Mouse (Mus musculus): ENCODE measurements around the gene Dock6. TPM values are rescaled to one million over a fixed set of nuclear protein-coding genes. Genes with fewer than 3 reads are reported as not detected.

Gene Dock6
- polyA plus RNA-seq, 1 experiment from 2014 or later: 37.7 TPM

GRCm38 (mm10) chr9:21830461-21830850 is 22.0 kb downstream of the Dock6 start:
- no peak overlapping the region for H3K4me2 ChIP-seq (replicated peaks)
- H3K9ac ChIP-seq: no peak overlapping the region
- H3K4me1 ChIP-seq: no peaks in the 10 kb centered on the region
- no peaks in the 10 kb centered on the region for H3K27me3 ChIP-seq
- no peak overlapping the region for H3K27ac ChIP-seq (replicated peaks)
- ATAC-seq (ENCODE audit: insufficient number of reproducible peaks, low FRiP score, low TSS enrichment, low read depth): no peak
- H3K36me3 ChIP-seq: peaks cover 56% of the 10 kb centered on the region
- WGBS: 77% methylated on average over 5 of the region's 5 CpGs
- no peaks in the 10 kb centered on the region for H3K9me3 ChIP-seq (replicated peaks)
- no peak overlapping the region for H3K4me3 ChIP-seq (replicated peaks)

- 92% methylated on average over 14 of the region's 14 CpGs for WGBS
Observed at GRCm38 (mm10) chr9:21829834-21830460, 22.5 kb downstream of the Dock6 start.

DNA sequence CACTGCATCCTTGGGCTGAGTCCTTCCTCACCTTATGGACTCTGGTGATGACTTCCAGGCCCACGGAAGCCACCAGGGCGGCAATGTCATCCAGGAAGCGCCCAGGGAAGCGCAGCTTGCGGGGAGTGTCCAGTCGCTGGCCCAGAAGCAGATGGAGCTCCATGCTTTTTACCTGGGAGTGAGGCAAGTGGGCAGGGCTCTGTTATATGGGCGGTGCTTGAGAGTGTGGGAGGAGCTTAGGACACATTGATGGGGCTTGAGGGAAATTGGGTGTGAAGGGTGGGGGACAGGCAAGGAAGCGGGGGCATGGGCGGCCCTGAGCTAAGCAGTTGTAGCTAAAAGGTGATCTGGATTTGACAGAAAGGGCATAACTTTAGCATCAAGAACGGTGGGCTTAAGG is 28.1 kb downstream of the Dock6 start:
- no peak overlapping the region for H3K4me3 ChIP-seq (replicated peaks)
- H3K36me3 ChIP-seq: peaks cover 34% of the 10 kb centered on the region
- no peak for ATAC-seq (ENCODE audit: insufficient number of reproducible peaks, low FRiP score, low TSS enrichment, low read depth)
- H3K27me3 ChIP-seq: no peaks in the 10 kb centered on the region
- H3K4me2 ChIP-seq (replicated peaks): no peak overlapping the region
- H3K4me1 ChIP-seq: no peaks in the 10 kb centered on the region
- 62% methylated on average over 10 of the region's 10 CpGs for WGBS
- H3K9ac ChIP-seq: no peak overlapping the region
- no peak overlapping the region for H3K27ac ChIP-seq (replicated peaks)
- no peaks in the 10 kb centered on the region for H3K9me3 ChIP-seq (replicated peaks)

More at GRCm38 (mm10) chr9:21829834-21830460, 22.5 kb downstream of the Dock6 start:
- no peaks in the 10 kb centered on the region for H3K4me1 ChIP-seq
- no peak; the same call in 1 of the 2 replicates for ATAC-seq (ENCODE audit: insufficient number of reproducible peaks, low FRiP score, low TSS enrichment, low read depth)
- no peaks in the 10 kb centered on the region for H3K27me3 ChIP-seq
- no peaks in the 10 kb centered on the region for H3K9me3 ChIP-seq (replicated peaks)
- H3K9ac ChIP-seq: no peak overlapping the region
- no peak overlapping the region for H3K4me3 ChIP-seq (replicated peaks)
- H3K36me3 ChIP-seq: peaks cover 51% of the 10 kb centered on the region
- H3K4me2 ChIP-seq (replicated peaks): no peak overlapping the region
- H3K27ac ChIP-seq (replicated peaks): no peak overlapping the region

- no peak for ATAC-seq (ENCODE audit: insufficient number of reproducible peaks, low FRiP score, low TSS enrichment, low read depth)
- Histone ChIP-seq H3K9ac (no peak overlapping the region), H3K4me3 (replicated peaks) (no peak overlapping the region), H3K4me2 (replicated peaks) (no peak overlapping the region), H3K36me3 (peaks cover 33% of the 10 kb centered on the region), H3K4me1 (no peaks in the 10 kb centered on the region), H3K27me3 (no peaks in the 10 kb centered on the region), H3K27ac (replicated peaks) (no peak overlapping the region), H3K9me3 (replicated peaks) (no peaks in the 10 kb centered on the region)
- 56% methylated on average over 4 of the region's 4 CpGs for WGBS
Observed at GRCm38 (mm10) chr9:21823957-21824356, 28.5 kb downstream of the Dock6 start.

GRCm38 (mm10) chr9:21822686-21823085 is 29.7 kb downstream of the Dock6 start:
- WGBS: 79% methylated on average over 6 of the region's 6 CpGs
- no peak overlapping the region for H3K4me3 ChIP-seq (replicated peaks)
- no peaks in the 10 kb centered on the region for H3K4me1 ChIP-seq
- peaks cover 29% of the 10 kb centered on the region; the same call in 1 of the 2 replicates for H3K36me3 ChIP-seq
- H3K9ac ChIP-seq: no peak overlapping the region
- no peak overlapping the region for H3K4me2 ChIP-seq (replicated peaks)
- no peak for ATAC-seq (ENCODE audit: insufficient number of reproducible peaks, low FRiP score, low TSS enrichment, low read depth)
- no peaks in the 10 kb centered on the region for H3K9me3 ChIP-seq (replicated peaks)
- H3K27ac ChIP-seq (replicated peaks): no peak overlapping the region
- no peaks in the 10 kb centered on the region for H3K27me3 ChIP-seq

DNA sequence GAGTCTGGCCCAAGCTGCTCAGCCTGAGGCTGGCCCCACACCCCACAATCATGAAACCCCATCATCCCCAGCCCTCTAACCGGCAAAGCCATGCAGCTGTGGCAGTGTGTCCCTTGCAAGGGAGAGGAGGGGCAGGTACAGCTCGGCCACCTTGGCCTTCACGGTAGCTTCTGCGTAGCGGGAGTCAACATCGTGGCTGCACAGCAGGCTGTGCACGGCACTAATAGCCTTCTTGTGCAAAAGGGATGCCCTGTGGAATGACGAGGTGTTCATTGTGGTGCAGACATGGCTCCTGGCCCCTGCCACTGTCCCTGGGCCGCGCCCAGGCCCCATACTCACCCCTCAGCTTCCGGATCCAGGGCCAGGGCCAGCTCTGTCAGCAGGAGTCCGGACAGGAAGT is 32.3 kb downstream of the Dock6 start:
- 78% methylated on average over 12 of the region's 12 CpGs for WGBS
- H3K36me3 ChIP-seq: peaks cover 42% of the 10 kb centered on the region

DNA sequence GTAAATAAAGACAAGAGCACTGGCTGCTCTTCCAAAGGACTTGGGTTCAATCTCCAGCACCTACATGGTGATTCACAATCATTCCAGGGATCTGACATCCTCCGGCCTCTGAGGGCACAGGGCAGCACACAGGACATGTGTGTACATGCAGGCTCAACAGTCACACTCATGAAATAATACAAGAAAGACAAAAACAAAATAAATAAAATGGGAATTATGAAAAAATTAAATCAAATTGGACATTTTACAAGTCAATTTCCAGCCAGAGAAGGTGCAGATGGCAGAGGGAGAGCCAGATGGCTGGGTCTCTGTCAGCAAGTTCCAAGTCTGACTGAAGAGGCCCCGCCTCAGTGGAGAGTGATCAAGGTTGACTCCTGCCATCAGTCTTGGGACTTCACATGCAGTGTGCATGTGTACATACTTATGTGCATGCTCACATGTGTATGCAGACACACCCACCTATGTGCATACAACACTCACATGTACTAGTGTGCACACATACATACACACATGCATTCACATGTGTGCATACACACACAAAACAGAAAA is 33.2 kb downstream of the Dock6 start:
- WGBS: 89% methylated on average over 2 of the region's 2 CpGs

More for the DNA sequence above, 32.3 kb downstream of the Dock6 start:
- Histone ChIP-seq H3K4me3 (replicated peaks) (no peak overlapping the region), H3K9me3 (replicated peaks) (no peaks in the 10 kb centered on the region), H3K4me1 (no peaks in the 10 kb centered on the region), H3K27ac (replicated peaks) (no peak overlapping the region), H3K4me2 (replicated peaks) (no peak overlapping the region), H3K9ac (no peak overlapping the region), H3K27me3 (no peaks in the 10 kb centered on the region)
- ATAC-seq (ENCODE audit: insufficient number of reproducible peaks, low FRiP score, low TSS enrichment, low read depth): no peak

GRCm38 (mm10) chr9:21818561-21818960 is 33.9 kb downstream of the Dock6 start:
- H3K27me3 ChIP-seq: no peaks in the 10 kb centered on the region
- no peak for ATAC-seq (ENCODE audit: insufficient number of reproducible peaks, low FRiP score, low TSS enrichment, low read depth)
- no peak overlapping the region for H3K4me2 ChIP-seq (replicated peaks)
- peaks cover 49% of the 10 kb centered on the region for H3K36me3 ChIP-seq
- no peak overlapping the region for H3K27ac ChIP-seq (replicated peaks)
- H3K9me3 ChIP-seq (replicated peaks): no peaks in the 10 kb centered on the region
- H3K9ac ChIP-seq: no peak overlapping the region
- no peaks in the 10 kb centered on the region for H3K4me1 ChIP-seq
- H3K4me3 ChIP-seq (replicated peaks): no peak overlapping the region
- 92% methylated on average over 6 of the region's 6 CpGs for WGBS

More for the DNA sequence above, 33.2 kb downstream of the Dock6 start:
- no peak overlapping the region for H3K4me3 ChIP-seq (replicated peaks)
- ATAC-seq (ENCODE audit: insufficient number of reproducible peaks, low FRiP score, low TSS enrichment, low read depth): no peak
- no peaks in the 10 kb centered on the region for H3K4me1 ChIP-seq
- no peaks in the 10 kb centered on the region for H3K9me3 ChIP-seq (replicated peaks)
- peaks cover 49% of the 10 kb centered on the region for H3K36me3 ChIP-seq
- no peak overlapping the region for H3K27ac ChIP-seq (replicated peaks)
- no peak overlapping the region for H3K9ac ChIP-seq
- no peak overlapping the region for H3K4me2 ChIP-seq (replicated peaks)
- no peaks in the 10 kb centered on the region for H3K27me3 ChIP-seq

DNA sequence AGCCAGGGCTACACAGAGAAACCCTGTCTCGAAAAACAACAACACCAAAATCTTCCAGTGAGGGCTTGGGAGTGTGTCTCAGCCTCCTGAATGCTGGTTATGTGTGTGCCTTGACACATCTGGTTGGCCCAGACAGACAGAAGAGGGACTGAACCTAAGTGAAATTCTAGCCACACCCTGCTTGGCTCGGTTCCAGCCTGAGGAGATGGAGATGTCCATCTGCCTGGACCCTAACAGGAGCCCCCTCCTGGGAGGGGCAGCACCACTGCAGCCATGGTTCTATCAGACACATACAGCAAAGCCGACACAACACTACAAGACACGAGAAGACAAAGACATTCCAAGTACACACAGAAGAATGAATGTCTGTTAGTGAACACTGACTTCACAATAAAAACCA is 34.3 kb downstream of the Dock6 start:
- Histone ChIP-seq H3K27ac (replicated peaks) (no peak overlapping the region), H3K27me3 (no peaks in the 10 kb centered on the region), H3K36me3 (peaks cover 53% of the 10 kb centered on the region), H3K9me3 (replicated peaks) (no peaks in the 10 kb centered on the region), H3K4me2 (replicated peaks) (no peak overlapping the region), H3K4me3 (replicated peaks) (no peak overlapping the region), H3K9ac (no peak overlapping the region), H3K4me1 (no peaks in the 10 kb centered on the region)
- no peak for ATAC-seq (ENCODE audit: insufficient number of reproducible peaks, low FRiP score, low TSS enrichment, low read depth)
- WGBS: 80% methylated on average over 4 of the region's 4 CpGs

DNA sequence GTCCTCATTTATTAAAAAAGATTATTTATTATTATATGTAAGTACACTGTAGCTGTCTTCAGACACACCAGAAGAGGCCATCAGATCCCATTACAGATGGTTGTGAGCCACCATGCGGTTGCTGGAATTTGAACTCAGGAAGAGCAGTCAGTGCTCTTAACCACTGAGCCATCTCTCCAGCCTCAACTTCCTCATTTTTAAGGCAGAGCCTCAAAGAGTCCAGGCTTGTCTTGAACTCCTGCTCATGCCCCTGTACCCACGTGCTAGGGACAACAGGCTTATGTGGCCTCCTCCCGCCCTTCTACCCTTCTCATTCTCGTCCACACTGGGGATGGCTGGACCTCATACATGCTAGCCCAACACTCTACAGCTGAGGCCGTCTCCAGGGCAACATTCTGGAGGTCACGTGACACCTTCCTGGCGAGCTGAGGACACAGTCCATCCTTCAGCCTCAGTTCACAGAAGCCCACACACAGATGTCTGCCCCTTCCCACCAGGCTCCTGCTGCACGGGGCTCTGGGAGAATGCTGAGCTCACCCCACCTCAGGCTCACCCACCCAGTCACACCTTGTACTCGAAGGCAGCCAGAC is 35.6 kb downstream of the Dock6 start:
- no peak for ATAC-seq (ENCODE audit: insufficient number of reproducible peaks, low FRiP score, low TSS enrichment, low read depth)
- H3K36me3 ChIP-seq: peaks cover 63% of the 10 kb centered on the region

GRCm38 (mm10) chr9:21811170-21811569 is 41.3 kb downstream of the Dock6 start:
- Histone ChIP-seq H3K27ac (replicated peaks) (no peak overlapping the region), H3K4me1 (no peaks in the 10 kb centered on the region), H3K9me3 (replicated peaks) (no peaks in the 10 kb centered on the region), H3K27me3 (no peaks in the 10 kb centered on the region), H3K9ac (no peak overlapping the region), H3K36me3 (peaks cover 53% of the 10 kb centered on the region), H3K4me2 (replicated peaks) (no peak overlapping the region), H3K4me3 (replicated peaks) (no peak overlapping the region)
- 84% methylated on average over 5 of the region's 5 CpGs for WGBS
- no peak for ATAC-seq (ENCODE audit: insufficient number of reproducible peaks, low FRiP score, low TSS enrichment, low read depth)

More for the DNA sequence above, 35.6 kb downstream of the Dock6 start:
- Histone ChIP-seq H3K27ac (replicated peaks) (no peak overlapping the region), H3K4me1 (no peaks in the 10 kb centered on the region), H3K9ac (no peak overlapping the region), H3K27me3 (no peaks in the 10 kb centered on the region), H3K9me3 (replicated peaks) (no peaks in the 10 kb centered on the region), H3K4me2 (replicated peaks) (no peak overlapping the region), H3K4me3 (replicated peaks) (no peak overlapping the region)
- 77% methylated on average over 9 of the region's 9 CpGs for WGBS

Data from embryonic facial prominence, embryonic 15.5 days (tissue).